Mouse (Mus musculus) kidney, adult 2 months (tissue): ENCODE results near the gene Pgam5. TPM values are rescaled to one million over a fixed set of nuclear protein-coding genes. Genes with fewer than 3 reads are reported as not detected.
A peak's percentile ranks its signal among the peaks of the same experiment; 100 is the strongest.

Experiments
- DNase-seq: peaks from one replicate; pipeline ENCODE4 v3.0.0; 2021
- H3K27ac ChIP-seq: fragments of 200-500 bp; 2 replicates; pipeline ENCODE4 v1.5.1; 2012; ENCODE audit warnings: low read depth, low read length, control low read depth, inconsistent platforms; ENCODE audit not compliant: insufficient read depth
- H3K27me3 ChIP-seq: fragments of 200-500 bp; replicated peaks from 2 replicates; pipeline ENCODE4 v1.6.1; 2012; ENCODE audit warnings: mild to moderate bottlenecking, moderate library complexity, low read length, inconsistent platforms; ENCODE audit not compliant: control insufficient read depth, insufficient read depth
- H3K36me3 ChIP-seq: fragments of 200-500 bp; 2 replicates; pipeline ENCODE4 v1.6.1; 2012; ENCODE audit warnings: mild to moderate bottlenecking, moderate library complexity, low read length, inconsistent platforms; ENCODE audit not compliant: control insufficient read depth, insufficient read depth
- H3K4me1 ChIP-seq: fragments of 200-500 bp; 2 replicates; pipeline ENCODE4 v1.6.1; 2011; ENCODE audit warnings: low read length; ENCODE audit not compliant: control insufficient read depth, insufficient read depth
- H3K4me3 ChIP-seq: fragments of 200-500 bp; 2 replicates; pipeline ENCODE4 v1.5.1; 2011; ENCODE audit warnings: mild to moderate bottlenecking, low read depth, low read length, control low read depth; ENCODE audit not compliant: insufficient read depth
- CTCF ChIP-seq: fragments of 200-500 bp; conservative IDR thresholded peaks from 2 replicates; pipeline ENCODE4 v1.5.1; 2011; ENCODE audit warnings: low read depth, mild to moderate bottlenecking, control low read depth, low read length, moderate library complexity, mixed read lengths; ENCODE audit not compliant: insufficient read depth, insufficient read length
- POLR2A ChIP-seq: fragments of 200-500 bp; IDR thresholded peaks from one replicate; pipeline ENCODE4 v1.6.1; 2011; ENCODE audit warnings: low read depth, low read length, control low read depth
- WGBS: fragments of 180-500 bp; shearing (Covaris S2); methylation state at CpG from one replicate; pipeline ENCODE4 v1.1.7; 2018; 5-methylcytosine and 5-hydroxymethylcytosine counted together
- polyA plus RNA-seq: library from polyadenylated mRNA; depleted of rRNA; stranded (reverse); fragments of >200 nt; gene quantifications from 2 replicates; pipeline ENCODE4 v1.2.3, GENCODE M21; 2012; rRNA removed

The Pgam5 gene
- polyA plus RNA-seq, 1 experiment, result 18.1 TPM

DNA sequence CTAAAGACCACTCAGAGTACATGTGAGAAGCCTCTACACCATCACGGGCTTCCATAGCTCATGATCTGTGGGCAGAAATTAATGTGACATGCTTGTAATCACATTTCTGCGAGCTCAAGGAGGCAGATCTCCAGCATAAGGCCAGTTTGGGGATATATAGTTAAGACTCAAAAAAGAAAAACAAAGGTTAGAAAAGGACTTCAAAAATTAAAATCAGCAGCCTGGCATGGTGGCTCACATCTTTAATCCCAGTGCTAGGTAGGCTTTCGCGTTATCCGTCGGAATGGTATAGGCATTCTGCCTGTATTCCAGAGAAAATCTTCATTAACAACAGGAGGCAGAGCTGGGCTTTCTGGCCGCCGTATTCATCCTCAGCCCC is 39.3 kb downstream of the Pgam5 start:
- no peak for DNase-seq
- Histone ChIP-seq H3K36me3 (no peaks in the 10 kb centered on the region; the same call in 1 of the 2 replicates), H3K4me1 (no peaks in the 10 kb centered on the region), H3K27ac (peak overlapping the region; percentile 79), H3K27me3 (no peaks in the 10 kb centered on the region), H3K4me3 (peak overlapping the region; percentile 98)
- WGBS, result 1% methylated on average over 8 of the region's 8 CpGs
- no peak for TF ChIP-seq POLR2A
- TF ChIP-seq CTCF, result no peak

DNA sequence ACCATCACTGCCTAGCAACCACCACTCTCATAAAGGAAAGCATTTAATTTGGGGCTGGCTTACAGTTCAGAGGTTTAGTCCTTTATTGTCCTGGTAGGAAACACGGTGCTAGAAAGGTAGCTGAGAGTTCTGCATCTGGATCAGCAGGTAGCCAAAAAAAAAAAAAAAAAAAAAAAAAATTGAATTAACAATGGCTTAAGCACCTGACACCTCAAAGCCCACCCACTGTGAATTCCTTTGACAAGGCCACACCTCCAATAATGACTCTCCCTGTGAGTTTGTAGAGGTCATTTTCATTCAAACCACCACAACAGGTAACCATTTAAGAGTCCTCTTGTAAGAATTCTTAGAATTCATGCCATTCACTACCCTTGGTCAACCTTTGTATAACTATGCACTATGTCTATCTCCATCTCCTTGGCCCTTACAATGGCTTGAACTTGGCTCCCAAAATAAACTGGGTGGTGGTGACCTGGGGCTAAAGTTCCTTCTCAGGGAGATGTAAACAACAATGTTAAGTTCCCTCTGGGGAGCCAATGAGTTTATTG is 42.3 kb downstream of the Pgam5 start:
- Histone ChIP-seq H3K27ac (no peak overlapping the region), H3K4me3 (no peak overlapping the region), H3K4me1 (no peaks in the 10 kb centered on the region), H3K36me3 (peaks cover 6% of the 10 kb centered on the region), H3K27me3 (no peaks in the 10 kb centered on the region)
- 43% methylated on average over 1 of the region's 1 CpGs for WGBS
- TF ChIP-seq CTCF (no peak), POLR2A (no peak)
- DNase-seq, result no peak

DNA sequence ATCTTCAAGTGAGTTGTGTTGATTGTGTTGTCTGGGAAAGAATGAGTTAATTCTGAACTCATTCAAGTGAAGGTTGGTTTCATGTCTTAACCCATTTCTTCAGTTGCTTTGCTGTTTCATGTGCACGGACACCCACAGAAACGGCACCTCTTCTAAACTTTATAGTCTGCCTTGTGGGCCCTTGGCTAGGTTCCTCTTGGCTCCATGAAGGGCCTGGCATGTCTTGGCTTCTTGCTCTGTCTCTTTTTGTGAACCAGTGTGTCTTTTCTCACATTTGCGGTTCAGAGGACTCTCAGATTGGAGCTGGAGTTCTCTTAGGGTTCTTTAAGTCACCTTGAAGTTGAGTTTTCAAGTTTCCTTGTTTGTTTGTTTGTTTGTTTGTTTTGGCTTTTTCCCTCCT is 44.7 kb downstream of the Pgam5 start:
- no peak for TF ChIP-seq POLR2A
- TF ChIP-seq CTCF, result no peak
- WGBS, result 85% methylated on average over 3 of the region's 3 CpGs
- Histone ChIP-seq H3K4me3 (no peak overlapping the region), H3K36me3 (peaks cover 10% of the 10 kb centered on the region), H3K27ac (no peak overlapping the region), H3K4me1 (no peaks in the 10 kb centered on the region), H3K27me3 (no peaks in the 10 kb centered on the region)
- no peak for DNase-seq

DNA sequence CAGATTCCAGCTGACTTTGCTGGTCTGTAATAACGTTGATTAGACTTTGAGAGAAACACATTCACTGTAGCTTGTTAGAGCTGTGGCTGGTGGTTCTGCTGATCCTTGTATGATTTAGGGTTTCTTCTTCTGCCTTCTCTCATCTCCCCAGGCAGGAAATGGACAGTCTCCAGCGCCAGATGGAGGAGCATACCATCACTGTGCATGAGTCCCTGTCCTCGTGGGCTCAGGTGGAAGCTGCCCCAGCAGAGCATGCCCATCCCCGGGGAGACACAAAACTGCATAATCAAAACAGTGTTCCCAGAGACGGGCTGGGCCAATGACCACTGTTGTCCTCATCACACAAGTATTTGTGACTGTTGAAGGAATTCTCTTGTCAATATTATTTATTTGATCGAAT is 47.0 kb downstream of the Pgam5 start:
- no peak for DNase-seq
- Histone ChIP-seq H3K27me3 (no peaks in the 10 kb centered on the region), H3K4me3 (no peak overlapping the region), H3K27ac (no peak overlapping the region), H3K36me3 (peaks cover 14% of the 10 kb centered on the region), H3K4me1 (no peaks in the 10 kb centered on the region)
- TF ChIP-seq CTCF, result no peak
- TF ChIP-seq POLR2A, result no peak
- WGBS, result 82% methylated on average over 6 of the region's 6 CpGs

DNA sequence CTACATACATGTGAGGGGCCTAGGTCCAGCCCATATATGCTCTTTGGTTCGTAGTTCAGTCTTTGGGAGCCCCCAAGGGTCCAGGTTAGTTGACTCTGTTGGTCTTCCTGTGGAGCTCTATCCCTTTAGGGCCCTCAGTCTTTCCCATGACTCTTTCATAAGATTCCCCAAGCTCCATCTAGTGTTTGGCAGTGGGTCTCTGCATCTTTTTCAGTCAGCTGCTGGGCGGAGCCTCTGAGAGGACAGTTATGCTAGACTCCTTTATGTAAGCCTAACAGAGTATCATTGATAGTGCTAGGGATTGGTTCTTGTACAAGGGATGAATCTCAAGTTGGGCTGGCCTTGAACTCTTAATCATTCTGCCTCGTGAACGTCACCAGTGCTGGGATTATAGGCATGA is 49.4 kb downstream of the Pgam5 start:
- no peaks in the 10 kb centered on the region for H3K27me3 ChIP-seq
- H3K27ac ChIP-seq, result no peak overlapping the region
- no peak for DNase-seq
- H3K4me3 ChIP-seq, result no peak overlapping the region
- H3K4me1 ChIP-seq, result no peaks in the 10 kb centered on the region
- TF ChIP-seq POLR2A (no peak), CTCF (no peak)
- peaks cover 17% of the 10 kb centered on the region for H3K36me3 ChIP-seq
- WGBS, result 95% methylated on average over 4 of the region's 4 CpGs

DNA sequence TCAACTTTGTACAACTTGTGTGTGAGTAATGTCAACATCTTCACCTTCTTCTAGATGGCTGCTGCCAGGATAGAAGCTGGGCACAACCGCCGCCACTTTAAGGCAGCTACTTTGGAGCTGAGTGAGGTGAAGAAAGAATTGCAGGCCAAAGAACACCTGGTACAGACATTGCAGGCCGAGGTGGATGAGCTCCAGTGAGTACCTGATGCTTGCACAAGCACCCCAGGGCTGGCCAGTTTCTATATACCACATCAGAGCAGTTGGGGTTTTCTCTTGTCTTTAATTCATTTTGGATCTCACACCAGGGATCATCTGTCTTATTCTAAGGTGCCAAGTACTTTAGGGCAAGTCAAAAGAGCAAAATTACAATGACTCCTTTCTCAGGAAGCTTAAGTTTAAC is 52.9 kb downstream of the Pgam5 start:
- no peak for DNase-seq
- Histone ChIP-seq H3K4me1 (no peaks in the 10 kb centered on the region), H3K27me3 (no peaks in the 10 kb centered on the region), H3K27ac (no peak overlapping the region), H3K36me3 (peaks cover 13% of the 10 kb centered on the region), H3K4me3 (no peak overlapping the region)
- TF ChIP-seq POLR2A (no peak), CTCF (no peak)
- WGBS, result 82% methylated on average over 3 of the region's 3 CpGs

DNA sequence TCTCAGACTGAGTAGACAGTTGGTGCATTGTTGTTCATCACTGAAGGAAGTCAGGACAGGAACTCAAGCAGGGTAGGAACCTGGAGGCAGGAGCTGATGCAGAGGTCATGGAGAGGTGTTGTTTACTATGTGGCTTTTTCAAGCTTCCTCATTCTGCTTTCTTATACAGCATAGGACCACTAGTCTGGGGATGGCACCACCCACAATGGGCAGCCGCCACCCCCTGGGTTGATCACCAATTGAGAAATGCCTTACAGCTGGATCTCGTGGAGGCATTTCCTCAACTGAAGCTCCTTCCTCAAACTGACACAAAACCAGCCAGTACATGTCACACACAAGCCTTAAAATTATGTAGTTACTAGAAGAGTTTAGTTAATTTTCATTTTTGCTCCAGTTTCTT is 58.4 kb downstream of the Pgam5 start:
- Histone ChIP-seq H3K4me1 (no peaks in the 10 kb centered on the region), H3K36me3 (peaks cover 19% of the 10 kb centered on the region), H3K27me3 (no peaks in the 10 kb centered on the region), H3K27ac (no peak overlapping the region), H3K4me3 (no peak overlapping the region)
- TF ChIP-seq CTCF, result no peak
- no peak for TF ChIP-seq POLR2A
- WGBS, result 88% methylated on average over 2 of the region's 2 CpGs
- DNase-seq, result no peak

Other genes starting within 250 kb of the Pgam5 start
- 0.07 and 0.67 TPM in 2 replicates for gene Gm17655, start 197.4 kb downstream of the Pgam5 start, polyA plus RNA-seq
- 0.04 and 0.11 TPM in 2 replicates for gene Gm35315, start 175.5 kb downstream of the Pgam5 start, polyA plus RNA-seq
- 1.8 and 2.9 TPM in 2 replicates for gene Plcxd1, start 169.9 kb downstream of the Pgam5 start, polyA plus RNA-seq
- gene Gtpbp6, start 161.7 kb downstream of the Pgam5 start, polyA plus RNA-seq, result 50.6 and 65.8 TPM in 2 replicates
- 0.49 and 0.74 TPM in 2 replicates for gene Zfp605, start 159.8 kb downstream of the Pgam5 start, polyA plus RNA-seq
- 23.2 and 23.5 TPM in 2 replicates for gene Chfr, start 134.1 kb downstream of the Pgam5 start, polyA plus RNA-seq
- gene Golga3, start 93.2 kb downstream of the Pgam5 start, polyA plus RNA-seq, result 7.8 and 8.6 TPM in 2 replicates
- 7.5 and 8.6 TPM in 2 replicates for gene Ankle2, start 38.9 kb downstream of the Pgam5 start, polyA plus RNA-seq
- 73.1 and 83.7 TPM in 2 replicates for gene Pxmp2, start 16.3 kb upstream of the Pgam5 start, polyA plus RNA-seq
- 1.7 and 2.0 TPM in 2 replicates for gene Pole, start 16.4 kb upstream of the Pgam5 start, polyA plus RNA-seq
- gene P2rx2, start 73.3 kb upstream of the Pgam5 start, polyA plus RNA-seq, result 0.59 and 0.90 TPM in 2 replicates
- gene Lrcol1, start 74.8 kb upstream of the Pgam5 start, polyA plus RNA-seq, result not detected in 2 replicates
- 38.2 and 47.0 TPM in 2 replicates for gene Fbrsl1, start 178.6 kb upstream of the Pgam5 start, polyA plus RNA-seq